Mouse (Mus musculus) midbrain, embryonic 12.5 days (tissue): ENCODE results near the gene Gm11172. TPM values are rescaled to one million over a fixed set of nuclear protein-coding genes. Genes with fewer than 3 reads are reported as not detected.
"Not testable (repeated sequence)": the region's sequence is repeated elsewhere in the genome, so short reads cannot be mapped to it uniquely, and the experiment has no call there.

Experiments
- ATAC-seq: fragments of 200-750 bp; cut with Nextera tagmentation; 2 replicates; pipeline ENCODE4 v1.8.0; 2017; ENCODE audit warnings: low read depth, moderate TSS enrichment, moderate library complexity; ENCODE audit not compliant: low FRiP score
- H3K27ac ChIP-seq: fragments of 300-500 bp; sonication (generic); replicated peaks from 2 replicates; pipeline ENCODE4 v1.5.1; 2016; ENCODE audit warnings: mild to moderate bottlenecking
- H3K27me3 ChIP-seq: fragments of 300-500 bp; sonication (generic); 2 replicates; pipeline ENCODE4 v1.6.1; 2016; ENCODE audit warnings: mild to moderate bottlenecking
- H3K36me3 ChIP-seq: fragments of 300-500 bp; sonication (generic); 2 replicates; pipeline ENCODE4 v1.6.1; 2016
- H3K4me1 ChIP-seq: fragments of 300-500 bp; sonication (generic); 2 replicates; pipeline ENCODE4 v1.6.1; 2016
- H3K4me2 ChIP-seq: fragments of 300-500 bp; sonication (generic); replicated peaks from 2 replicates; pipeline ENCODE4 v1.6.1; 2016; ENCODE audit warnings: mild to moderate bottlenecking, moderate library complexity
- H3K4me3 ChIP-seq: fragments of 300-500 bp; sonication (generic); 2 replicates; pipeline ENCODE4 v1.5.1; 2016; ENCODE audit warnings: mild to moderate bottlenecking
- H3K9ac ChIP-seq: fragments of 300-500 bp; sonication (generic); replicated peaks from 2 replicates; pipeline ENCODE4 v1.6.1; 2016; ENCODE audit warnings: mild to moderate bottlenecking, moderate library complexity
- H3K9me3 ChIP-seq: fragments of 300-500 bp; sonication (generic); 2 replicates; pipeline ENCODE4 v1.6.1; 2016; ENCODE audit warnings: mild to moderate bottlenecking
- WGBS: fragments of 180-500 bp; shearing (Covaris S2); methylation state at CpG from one replicate; pipeline ENCODE4 v1.1.7; 2016; 5-methylcytosine and 5-hydroxymethylcytosine counted together
- polyA plus RNA-seq: library from polyadenylated mRNA; unstranded; fragments of >200 nt; fragmentation: Nextera tagmentation; extraction: Ambion mirVana; gene quantifications from 2 replicates; pipeline ENCODE4 v1.2.1, GENCODE M21; 2016

Gm11172 gene
- polyA plus RNA-seq, 1 experiment from 2014 or later: not detected

- no peak for ATAC-seq
- 70% methylated on average over 4 of the region's 4 CpGs for WGBS
- H3K27me3 ChIP-seq: peaks cover 27% of the 10 kb centered on the region
- H3K4me2 ChIP-seq: 0 out of 2 replicates have a peak overlapping the region, but pooled peaks have one; percentile 99
- no peak overlapping the region for H3K4me3 ChIP-seq
- no peaks in the 10 kb centered on the region for H3K36me3 ChIP-seq
- H3K9me3 ChIP-seq: no peaks in the 10 kb centered on the region
- H3K9ac ChIP-seq: no peak overlapping the region
- peaks cover 28% of the 10 kb centered on the region for H3K4me1 ChIP-seq
- no peak overlapping the region for H3K27ac ChIP-seq
These were observed 25.8 kb upstream of the Gm11172 start for GRCm38 (mm10) chr16:10786782-10787547.

DNA sequence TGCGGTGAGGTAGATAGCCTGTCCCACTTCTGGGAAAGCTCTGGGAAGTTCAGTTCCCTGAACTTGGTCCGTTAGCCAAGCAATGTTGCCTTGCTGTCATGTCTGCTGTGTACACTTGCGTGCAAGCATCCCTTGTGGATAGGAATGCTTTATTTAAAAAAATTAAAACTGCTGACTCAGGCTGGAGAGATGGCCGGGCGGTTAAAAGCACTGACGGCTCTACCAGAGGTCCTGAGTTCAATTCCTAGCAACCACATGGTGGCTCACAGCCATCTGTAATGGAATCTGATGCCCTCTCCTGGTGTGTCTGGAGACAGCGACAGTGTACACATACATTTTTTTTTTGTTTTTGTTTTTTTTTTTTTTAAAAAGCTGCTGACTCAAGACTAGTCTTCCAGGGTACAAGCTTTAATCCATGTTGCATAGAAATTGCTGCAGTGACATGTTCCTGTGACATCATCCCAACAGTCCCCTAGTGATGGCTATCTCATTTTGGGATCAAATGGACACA, 25.1 kb upstream of the Gm11172 start:
- Histone ChIP-seq H3K4me1 (peaks cover 23% of the 10 kb centered on the region), H3K36me3 (no peaks in the 10 kb centered on the region), H3K4me2 (no peak overlapping the region), H3K9me3 (no peaks in the 10 kb centered on the region), H3K27me3 (peaks cover 23% of the 10 kb centered on the region), H3K9ac (no peak overlapping the region), H3K27ac (no peak overlapping the region), H3K4me3 (no peak overlapping the region)
- 88% methylated on average over 7 of the region's 7 CpGs for WGBS
- no peak for ATAC-seq

- H3K27me3 ChIP-seq: peaks cover 16% of the 10 kb centered on the region
- WGBS: 60% methylated on average over 16 of the region's 16 CpGs
- H3K9ac ChIP-seq: no peak within 1 kb of the TSS
- H3K9me3 ChIP-seq: no peaks in the 10 kb centered on the region
- H3K4me3 ChIP-seq: no peak within 1 kb of the TSS
- no peak for ATAC-seq
- H3K4me1 ChIP-seq: peaks cover 23% of the 10 kb centered on the region
- no peak within 1 kb of the TSS for H3K27ac ChIP-seq
- H3K36me3 ChIP-seq: no peaks in the 10 kb centered on the region
- no peak within 1 kb of the TSS for H3K4me2 ChIP-seq
These were observed 24.4 kb upstream of the Gm11172 start, which contains the start of gene Tnp2 for GRCm38 (mm10) chr16:10788271-10788670. Gene Tnp2 (minus strand): TSS chr16:10788660.

- H3K4me1 ChIP-seq: peaks cover 20% of the 10 kb centered on the region
- H3K27ac ChIP-seq: no peak overlapping the region
- H3K9ac ChIP-seq: no peak overlapping the region
- H3K4me3 ChIP-seq: no peak overlapping the region
- H3K4me2 ChIP-seq: no peak overlapping the region
- WGBS: 50% methylated on average over 4 of the region's 4 CpGs
- no peaks in the 10 kb centered on the region for H3K36me3 ChIP-seq
- H3K9me3 ChIP-seq: no peaks in the 10 kb centered on the region
- peaks cover 10% of the 10 kb centered on the region for H3K27me3 ChIP-seq
- ATAC-seq: no peak
These were observed 23.8 kb upstream of the Gm11172 start for GRCm38 (mm10) chr16:10788866-10789265.

DNA sequence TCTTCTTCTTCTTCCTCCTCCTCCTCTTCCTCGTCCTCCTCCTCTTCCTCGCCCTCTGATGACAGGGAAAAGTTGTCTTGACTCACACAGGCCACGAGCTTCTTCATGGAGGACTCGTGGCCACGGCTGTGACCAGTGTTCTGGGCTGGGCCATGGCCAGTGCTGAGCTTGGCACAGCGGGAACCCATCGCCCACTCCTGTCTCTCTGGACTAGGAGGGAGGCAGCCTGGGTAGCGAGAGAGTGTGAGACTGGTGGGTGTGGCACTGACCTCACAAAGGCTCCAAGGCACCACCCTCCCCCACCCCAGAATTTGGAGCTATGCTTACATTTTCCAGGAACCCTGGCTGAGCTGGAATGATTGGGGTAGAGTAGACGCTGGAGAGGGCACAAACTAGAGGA, 22.0 kb upstream of the Gm11172 start, which contains the start of gene Prm3:
Gene Prm3, minus strand, starts transcription at position 213 of the 400 bp plus-strand sequence.
- 76% methylated on average over 9 of the region's 9 CpGs for WGBS
- H3K4me2 ChIP-seq: no peak within 1 kb of the TSS

DNA sequence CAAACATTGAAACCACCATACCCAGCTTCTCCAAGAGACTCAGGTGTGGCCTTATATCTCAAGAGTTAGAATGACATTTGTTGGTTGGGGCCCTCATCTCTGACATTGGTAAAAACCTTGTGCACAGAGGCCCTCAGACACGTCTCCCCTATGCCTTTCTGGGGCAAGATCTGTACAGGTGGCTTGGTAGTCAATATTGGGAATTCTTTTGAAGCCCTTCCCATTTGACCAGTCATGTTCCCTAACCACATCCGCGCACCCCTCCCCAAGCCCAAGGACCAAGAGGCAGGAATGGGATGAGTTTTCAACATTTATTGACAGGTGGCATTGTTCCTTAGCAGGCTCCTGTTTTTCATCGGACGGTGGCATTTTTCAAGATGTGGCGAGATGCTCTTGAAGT, 16.7 kb upstream of the Gm11172 start, which contains the start of gene Prm2:
Gene Prm2, minus strand, starts transcription at position 101 of the 400 bp plus-strand sequence.
- Histone ChIP-seq H3K27me3 (peaks cover 17% of the 10 kb centered on the region), H3K9ac (no peak within 1 kb of the TSS), H3K4me2 (no peak within 1 kb of the TSS), H3K4me3 (no peak within 1 kb of the TSS), H3K36me3 (no peaks in the 10 kb centered on the region), H3K27ac (no peak within 1 kb of the TSS), H3K9me3 (no peaks in the 10 kb centered on the region), H3K4me1 (no peaks in the 10 kb centered on the region)
- ATAC-seq: no peak
- WGBS: 78% methylated on average over 6 of the region's 6 CpGs

More for the DNA sequence above, 22.0 kb upstream of the Gm11172 start, which contains the start of gene Prm3:
- Histone ChIP-seq H3K27ac (no peak within 1 kb of the TSS), H3K36me3 (no peaks in the 10 kb centered on the region), H3K9me3 (no peaks in the 10 kb centered on the region), H3K9ac (no peak within 1 kb of the TSS), H3K4me3 (no peak within 1 kb of the TSS), H3K4me1 (peaks cover 9% of the 10 kb centered on the region), H3K27me3 (0 out of 2 replicates have a peak, but pooled peaks cover under 1% of the 10 kb centered on the region)
- ATAC-seq: no peak

- not testable (repeated sequence) for H3K9me3 ChIP-seq, H3K27me3 ChIP-seq, H3K36me3 ChIP-seq, H3K4me2 ChIP-seq, H3K9ac ChIP-seq, H3K4me1 ChIP-seq, H3K4me3 ChIP-seq, ATAC-seq, H3K27ac ChIP-seq
- 82% methylated on average over 3 of the region's 3 CpGs for WGBS
These were observed 10.3 kb upstream of the Gm11172 start for GRCm38 (mm10) chr16:10802420-10802819.

GRCm38 (mm10) chr16:10805789-10806527, 6.8 kb upstream of the Gm11172 start, which contains the start of gene Prm1:
Gene Prm1 (minus strand): TSS chr16:10805839.
- no peaks in the 10 kb centered on the region for H3K27me3 ChIP-seq
- no peaks in the 10 kb centered on the region for H3K36me3 ChIP-seq
- H3K4me1 ChIP-seq: no peaks in the 10 kb centered on the region
- H3K9me3 ChIP-seq: no peaks in the 10 kb centered on the region
- H3K4me3 ChIP-seq: no peak within 1 kb of the TSS
- H3K9ac ChIP-seq: no peak within 1 kb of the TSS
- H3K4me2 ChIP-seq: no peak within 1 kb of the TSS
- ATAC-seq: no peak
- no peak within 1 kb of the TSS for H3K27ac ChIP-seq
- 86% methylated on average over 10 of the region's 10 CpGs for WGBS

DNA sequence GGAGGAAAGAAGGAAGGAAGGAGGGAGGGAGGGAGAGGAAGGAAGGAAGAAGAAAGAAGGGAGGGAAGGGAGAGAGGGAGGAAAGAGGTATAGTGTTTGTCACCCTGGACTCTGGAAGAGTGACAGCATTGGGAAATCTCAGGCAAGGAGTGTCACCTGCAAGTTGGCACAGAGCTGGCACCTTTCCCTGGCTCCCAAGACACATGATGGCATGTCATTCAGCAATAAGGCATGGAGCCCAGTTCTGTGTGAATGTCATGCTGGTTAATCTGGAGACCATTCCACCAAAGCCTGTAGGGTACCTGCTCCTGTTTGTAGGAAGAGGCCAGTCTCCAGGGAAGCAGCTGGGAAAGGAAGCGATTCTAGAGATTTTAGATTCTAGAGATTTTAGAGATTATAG, 2.3 kb upstream of the Gm11172 start:
- WGBS: 92% methylated on average over 1 of the region's 1 CpGs
- H3K9ac ChIP-seq: no peak overlapping the region
- no peak for ATAC-seq

GRCm38 (mm10) chr16:10813726-10814125, 1.0 kb downstream of the Gm11172 start:
- H3K4me3 ChIP-seq: no peak overlapping the region
- no peaks in the 10 kb centered on the region for H3K9me3 ChIP-seq
- WGBS: 78% methylated on average over 4 of the region's 4 CpGs
- H3K27ac ChIP-seq: no peak overlapping the region
- H3K27me3 ChIP-seq: no peaks in the 10 kb centered on the region
- no peak overlapping the region for H3K9ac ChIP-seq
- no peak for ATAC-seq
- no peaks in the 10 kb centered on the region for H3K36me3 ChIP-seq
- no peak overlapping the region for H3K4me2 ChIP-seq
- no peaks in the 10 kb centered on the region for H3K4me1 ChIP-seq

More for the DNA sequence above, 2.3 kb upstream of the Gm11172 start:
- no peaks in the 10 kb centered on the region for H3K27me3 ChIP-seq
- H3K27ac ChIP-seq: no peak overlapping the region
- no peaks in the 10 kb centered on the region for H3K4me1 ChIP-seq
- no peaks in the 10 kb centered on the region for H3K36me3 ChIP-seq
- H3K4me2 ChIP-seq: no peak overlapping the region
- H3K4me3 ChIP-seq: no peak overlapping the region
- no peaks in the 10 kb centered on the region for H3K9me3 ChIP-seq

GRCm38 (mm10) chr16:10814864-10815263, 2.1 kb downstream of the Gm11172 start:
- Histone ChIP-seq H3K4me3 (no peak overlapping the region), H3K9me3 (no peaks in the 10 kb centered on the region), H3K4me1 (no peaks in the 10 kb centered on the region), H3K9ac (no peak overlapping the region), H3K27ac (no peak overlapping the region), H3K36me3 (no peaks in the 10 kb centered on the region), H3K27me3 (no peaks in the 10 kb centered on the region), H3K4me2 (no peak overlapping the region)
- 92% methylated on average over 4 of the region's 4 CpGs for WGBS
- no peak for ATAC-seq

DNA sequence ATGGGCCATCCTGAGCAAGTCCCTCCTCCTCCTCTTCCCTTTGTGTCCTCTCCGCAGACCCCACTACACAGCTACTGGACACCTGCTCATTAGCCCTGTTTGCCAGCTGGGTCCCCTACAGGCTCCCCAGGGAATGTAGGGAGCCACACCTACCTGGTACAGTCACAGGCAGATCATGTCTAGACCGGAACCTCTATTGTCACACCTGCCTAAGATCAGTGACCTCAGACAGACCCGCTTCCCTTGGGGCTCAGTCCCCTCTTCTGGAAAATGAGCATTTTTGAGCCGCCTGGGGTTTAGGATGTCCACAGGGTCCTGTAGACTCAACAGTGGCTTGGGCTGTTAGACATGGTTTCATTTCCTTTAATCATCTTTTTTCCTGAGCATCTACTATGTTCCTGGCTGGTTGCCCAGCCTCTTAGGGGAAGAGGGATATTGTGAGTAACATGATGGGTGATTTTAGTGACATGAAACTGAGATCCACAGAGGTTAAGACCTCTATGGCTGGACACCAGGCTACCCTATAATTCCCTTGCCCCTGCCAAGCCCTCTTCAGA, 5.9 kb downstream of the Gm11172 start:
- Histone ChIP-seq H3K4me3 (no peak overlapping the region), H3K9me3 (no peaks in the 10 kb centered on the region), H3K9ac (no peak overlapping the region), H3K27me3 (no peaks in the 10 kb centered on the region), H3K27ac (no peak overlapping the region), H3K36me3 (no peaks in the 10 kb centered on the region), H3K4me1 (no peaks in the 10 kb centered on the region), H3K4me2 (no peak overlapping the region)
- no peak for ATAC-seq
- 83% methylated on average over 4 of the region's 4 CpGs for WGBS
